Mouse (Mus musculus) right cerebral cortex, postnatal 10 days (tissue): ENCODE data around the gene Ppa2.
A peak's percentile ranks its signal among the peaks of the same experiment; 100 is the strongest.

ENCODE experiments used
- DNase-seq, 2 experiments: peaks; one replicate each; pipeline ENCODE4 v3.0.0; 2021; ENCODE audit warnings: low spot score in 2 of 2

The Ppa2 gene

DNA sequence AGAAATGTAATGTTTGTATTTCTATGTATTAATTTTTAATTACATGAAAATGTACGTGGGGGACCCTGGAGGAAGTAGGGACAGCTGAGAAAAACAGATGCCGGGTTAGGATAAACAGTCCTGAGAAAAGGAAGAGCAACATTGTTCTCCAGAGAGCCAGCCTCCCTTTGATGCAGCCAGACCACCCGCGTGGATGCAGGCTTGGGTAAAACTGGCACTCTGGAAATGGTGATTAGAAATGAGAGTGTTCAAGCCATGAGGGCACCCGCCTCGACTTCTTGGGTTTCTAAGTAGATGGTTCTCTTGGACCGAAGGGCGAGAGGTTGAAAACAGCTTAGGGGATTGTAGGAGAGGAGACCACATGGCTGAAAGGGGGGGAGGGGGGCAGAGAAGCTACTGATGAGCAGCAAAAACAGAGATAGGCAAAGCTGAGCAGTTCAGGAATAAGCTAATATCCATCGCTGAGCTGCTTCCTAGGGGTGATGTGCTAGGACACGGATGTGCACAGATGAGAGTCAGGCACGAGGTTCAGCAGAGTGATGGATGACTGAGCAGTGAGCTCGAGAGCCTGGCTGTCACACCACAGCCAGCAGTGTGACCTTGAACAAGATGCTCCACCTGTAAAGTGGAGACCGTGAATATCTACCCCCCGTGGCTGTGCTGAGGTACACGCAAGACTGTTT is 21.4 kb downstream of the Ppa2 start:
- no peak for DNase-seq

DNA sequence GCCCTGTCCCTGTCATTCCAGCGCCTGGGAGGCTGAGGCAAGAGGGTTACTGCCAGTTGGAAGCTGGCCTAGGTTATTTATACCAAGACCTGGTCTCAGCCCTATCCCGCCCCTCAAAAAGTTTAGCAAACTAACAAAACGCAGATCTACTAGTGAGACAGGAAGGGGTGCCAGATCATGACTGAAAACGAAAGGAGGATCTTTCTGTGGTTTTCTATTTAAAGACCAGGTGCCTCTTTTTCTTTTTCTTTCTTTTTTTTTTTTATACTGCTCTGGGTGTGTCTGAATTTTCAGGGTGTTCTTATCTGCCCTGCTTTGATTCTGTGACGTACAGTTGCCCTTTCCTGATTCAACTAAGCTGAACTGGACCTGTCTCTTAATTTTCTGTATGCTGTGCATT is 22.4 kb downstream of the Ppa2 start:
- no peak for DNase-seq

DNA sequence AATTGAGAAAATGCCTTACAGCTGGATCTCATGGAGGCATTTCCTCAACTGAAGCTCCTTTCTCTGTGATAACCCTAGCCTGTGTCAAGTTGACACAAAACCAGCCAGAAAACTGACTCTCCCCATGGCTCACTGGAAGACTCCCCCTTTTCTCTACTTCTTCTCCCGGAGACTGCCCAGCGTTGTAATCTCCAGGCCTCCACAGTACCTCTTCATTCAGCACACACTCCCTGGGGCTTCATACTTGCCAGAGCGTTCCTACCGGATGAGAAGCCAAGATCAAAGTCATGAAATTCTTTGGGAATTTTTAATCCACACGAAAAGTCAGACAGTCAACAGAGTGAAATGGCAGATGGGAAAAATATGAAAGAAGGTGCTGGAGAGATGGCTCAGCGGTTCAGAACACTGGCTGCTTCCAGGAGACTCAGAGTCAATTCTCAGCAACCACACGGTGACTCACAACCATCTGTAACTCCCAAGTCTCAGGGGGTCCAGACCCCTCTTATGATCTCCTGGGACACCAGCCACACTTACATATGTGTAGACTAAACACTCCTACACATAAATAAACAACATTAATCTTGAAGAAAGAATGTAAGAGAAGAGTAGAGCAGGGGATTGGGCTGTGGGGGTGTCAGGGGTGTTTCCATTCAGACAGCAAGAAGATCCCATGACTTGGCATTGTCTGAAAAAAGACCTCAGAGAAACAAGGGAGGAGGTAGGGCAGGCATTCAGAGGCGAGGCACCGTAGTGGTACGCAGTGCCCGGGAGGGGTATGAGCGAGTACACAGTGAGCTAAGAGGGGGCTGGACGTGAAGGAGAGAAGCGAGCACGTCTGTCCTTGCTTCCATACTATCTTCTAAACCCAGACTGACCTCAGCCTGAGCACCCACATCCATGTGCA is 23.6 kb downstream of the Ppa2 start:
- no peak for DNase-seq

DNA sequence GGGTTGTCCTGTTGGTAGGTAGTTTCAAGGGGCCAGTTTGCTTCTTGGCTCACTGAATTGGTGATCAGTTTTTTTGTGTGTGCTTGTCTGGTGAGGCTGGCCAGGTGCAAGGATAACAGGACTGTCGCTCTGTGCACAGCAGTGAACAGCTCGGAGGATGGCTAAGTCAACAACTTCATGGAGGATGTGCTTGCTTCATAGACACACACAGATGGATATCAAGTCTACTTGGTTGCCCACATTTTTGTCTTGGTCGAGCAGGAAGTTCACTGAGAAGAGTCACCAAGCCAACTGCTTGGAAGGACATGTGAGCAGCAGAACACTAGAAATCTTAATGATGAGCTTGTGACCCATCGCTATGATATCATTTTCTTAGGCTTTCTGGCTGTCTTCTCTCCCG is 24.8 kb downstream of the Ppa2 start:
- DNase-seq = no peak

DNA sequence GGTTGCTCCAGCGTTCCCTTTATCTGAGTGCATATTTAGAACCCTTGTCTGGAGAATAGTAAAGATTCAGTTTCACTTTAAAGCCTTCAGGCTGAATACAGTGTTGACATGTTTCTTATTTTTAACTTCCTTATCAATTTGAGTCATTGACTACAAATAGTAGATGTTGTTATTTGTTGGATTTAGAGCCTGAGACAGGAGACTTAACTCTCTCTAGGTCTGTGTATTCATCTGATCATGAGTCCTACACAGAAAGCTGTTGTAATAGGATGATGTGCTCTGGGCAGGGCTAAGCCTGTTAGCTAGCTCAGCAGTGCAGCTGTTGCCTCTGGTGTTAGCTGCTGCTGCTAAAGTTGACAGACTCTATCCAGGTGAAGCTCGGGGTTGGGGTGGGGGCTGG is 25.3 kb downstream of the Ppa2 start:
- no peak for DNase-seq

DNA sequence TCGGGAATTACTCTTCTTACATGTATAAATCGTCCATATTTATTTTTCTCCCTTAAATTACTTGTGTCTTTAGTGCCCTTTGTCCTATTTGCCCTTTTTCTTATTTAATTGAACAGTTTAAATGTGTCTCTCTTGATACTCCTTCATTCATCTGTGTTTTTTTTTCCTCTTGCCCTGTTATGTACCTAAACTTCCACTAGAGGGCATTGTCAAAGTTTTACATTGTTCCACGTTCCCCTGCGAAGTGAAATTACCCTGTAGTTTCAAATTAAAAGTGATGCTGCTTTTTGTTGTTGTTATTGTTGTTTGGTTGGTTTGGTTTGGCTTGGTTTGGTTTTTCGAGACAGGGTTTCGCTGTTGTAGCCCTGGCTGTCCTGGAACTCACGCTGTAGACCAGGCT is 26.5 kb downstream of the Ppa2 start:
- DNase-seq = no peak

DNA sequence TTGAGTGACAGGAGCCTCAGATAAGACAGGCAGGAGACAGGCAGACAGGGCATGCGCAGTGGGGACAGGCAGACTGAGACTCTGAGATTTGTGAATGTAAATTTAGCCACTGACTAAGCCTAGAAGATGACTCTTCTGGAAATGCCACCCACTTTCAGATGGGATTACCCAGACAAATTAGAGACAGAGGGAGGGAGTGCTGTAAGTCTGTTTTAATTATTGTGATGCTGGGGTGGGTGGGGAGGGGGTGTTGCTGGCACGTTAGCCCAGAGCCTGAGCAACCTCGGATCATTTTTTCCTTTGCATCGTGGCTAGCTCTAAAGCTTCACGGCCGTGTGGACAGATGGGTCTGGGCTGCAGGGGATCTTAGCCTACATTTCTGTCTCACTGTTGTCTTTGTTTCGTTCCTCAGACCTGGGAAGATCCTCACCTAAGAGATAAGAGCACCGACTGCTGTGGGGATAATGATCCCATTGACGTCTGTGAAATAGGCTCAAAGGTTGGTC is 29.0 kb downstream of the Ppa2 start:
- DNase-seq = peak; percentile 74 to 78

DNA sequence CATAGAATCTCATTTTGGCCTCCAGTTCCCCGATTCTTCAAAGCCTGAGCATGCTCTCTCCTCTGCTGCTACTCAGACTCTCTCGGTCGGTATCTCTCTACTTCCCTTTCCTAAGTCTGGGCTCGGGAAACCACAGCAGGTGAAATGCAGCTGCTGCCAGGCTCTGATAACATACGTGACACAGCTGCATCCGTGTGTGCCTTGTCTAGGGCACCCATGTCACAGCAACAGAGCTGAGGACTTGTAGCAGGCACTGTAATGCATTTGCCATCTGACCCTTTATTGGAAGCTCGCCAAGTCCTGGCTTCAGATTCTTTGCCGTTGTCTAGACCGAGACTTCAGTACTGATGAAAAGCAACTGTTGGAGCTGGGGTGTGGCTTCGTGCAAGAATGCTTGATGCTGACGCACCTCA is 29.5 kb downstream of the Ppa2 start:
- peak; percentile 57 to 63 for DNase-seq

DNA sequence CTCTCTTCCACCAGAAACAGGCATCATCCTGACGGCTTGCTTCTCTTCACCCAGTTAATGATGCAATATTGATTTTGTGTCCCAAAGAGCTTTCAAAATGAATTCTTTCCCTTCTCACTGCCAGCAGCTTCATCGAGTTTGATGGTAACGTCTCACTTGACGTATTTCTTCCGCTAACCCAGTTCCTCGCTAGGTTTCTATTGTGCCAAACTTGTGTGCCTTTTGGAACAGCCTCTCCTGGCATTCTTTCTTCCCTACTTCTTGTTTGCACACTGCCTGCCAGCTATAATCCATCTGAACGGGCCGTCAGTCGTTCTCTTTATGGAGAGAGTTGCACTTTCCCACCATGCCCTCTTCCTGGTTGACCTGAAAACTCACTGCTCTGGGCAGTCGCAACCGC is 31.2 kb downstream of the Ppa2 start:
- no peak for DNase-seq

DNA sequence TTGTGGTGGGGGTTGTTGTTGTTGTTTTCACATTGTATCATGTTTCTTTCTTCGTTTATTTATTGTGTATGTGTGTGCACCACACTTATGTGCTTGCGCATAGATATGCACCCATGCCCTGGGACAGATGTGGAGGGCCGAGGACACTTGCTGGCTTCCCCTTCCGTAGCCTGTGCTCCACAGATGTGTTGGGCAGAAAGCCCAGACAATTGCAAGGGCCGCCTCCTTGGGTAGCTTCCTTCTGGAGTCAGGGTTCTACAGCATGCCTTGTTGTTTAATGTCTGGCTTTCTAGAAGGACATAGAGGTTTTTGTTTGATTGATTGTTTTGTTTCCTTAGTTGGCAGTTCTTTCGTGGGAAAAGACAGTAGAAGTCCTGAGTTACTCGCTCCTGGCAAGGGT is 37.6 kb downstream of the Ppa2 start:
- no peak for DNase-seq

DNA sequence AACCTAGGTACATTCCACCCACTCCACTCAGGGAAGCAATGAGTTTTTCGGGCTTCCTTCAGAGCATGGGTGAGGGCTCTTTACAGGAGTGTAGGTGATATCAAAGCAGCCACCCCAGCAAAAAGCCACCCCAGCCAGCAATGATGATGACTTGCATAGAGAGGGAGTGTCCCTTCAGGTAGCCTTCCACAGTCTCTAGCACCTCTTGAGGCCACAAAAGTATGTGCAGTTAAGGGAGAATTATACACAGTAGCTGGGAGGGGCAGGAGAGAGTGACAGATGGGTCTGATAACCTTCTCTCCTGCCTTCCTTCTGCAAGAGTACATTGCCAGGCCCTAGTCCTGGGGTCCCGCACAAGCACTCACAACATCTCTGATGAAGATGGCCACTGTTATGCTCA is 38.9 kb downstream of the Ppa2 start:
- no peak for DNase-seq

DNA sequence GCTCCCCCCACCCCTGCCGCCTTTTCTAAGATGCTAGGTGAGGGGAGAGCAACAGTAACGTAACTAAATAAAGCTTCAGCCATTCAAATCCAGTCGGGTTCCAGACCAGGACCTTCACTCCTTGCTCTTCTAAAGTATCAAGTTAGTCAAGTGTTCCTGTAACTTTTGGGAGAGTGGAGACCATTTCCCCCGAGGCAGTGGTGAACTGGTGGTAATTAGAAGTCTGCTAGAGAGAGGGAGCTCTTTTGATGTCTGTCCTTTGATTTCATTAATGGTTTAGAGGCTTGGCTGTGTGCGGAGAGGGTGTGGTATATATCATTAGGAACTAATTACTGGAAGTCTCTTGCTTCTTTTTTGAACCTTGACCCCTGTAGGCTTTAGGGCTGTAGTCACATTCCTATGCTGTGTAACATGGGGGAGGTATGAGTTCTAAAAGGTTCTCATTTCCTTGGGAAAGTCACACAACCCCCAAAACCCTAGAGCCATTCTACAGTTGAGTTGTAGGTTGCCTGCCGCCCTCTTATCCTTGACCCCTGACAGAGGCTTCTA is 47.6 kb downstream of the Ppa2 start:
- no peak for DNase-seq

DNA sequence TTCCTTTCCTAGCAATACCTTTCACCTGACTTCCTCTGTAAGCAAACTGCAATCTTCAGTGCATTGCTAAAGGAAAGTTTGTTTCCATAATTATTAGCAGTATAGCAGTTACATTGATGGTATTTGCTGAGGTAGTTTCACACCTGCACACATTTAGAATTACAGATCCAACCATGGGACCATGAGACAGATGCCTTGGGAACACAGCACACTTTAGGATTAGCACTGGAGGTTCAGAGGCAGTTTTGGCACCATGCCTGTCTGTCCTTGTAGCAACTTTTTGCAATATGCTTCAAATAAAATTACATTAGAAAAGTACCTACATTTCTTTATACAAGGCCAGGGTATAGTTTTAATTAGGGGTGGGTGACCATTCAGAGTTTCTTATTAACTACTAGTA is 48.1 kb downstream of the Ppa2 start:
- no peak for DNase-seq

DNA sequence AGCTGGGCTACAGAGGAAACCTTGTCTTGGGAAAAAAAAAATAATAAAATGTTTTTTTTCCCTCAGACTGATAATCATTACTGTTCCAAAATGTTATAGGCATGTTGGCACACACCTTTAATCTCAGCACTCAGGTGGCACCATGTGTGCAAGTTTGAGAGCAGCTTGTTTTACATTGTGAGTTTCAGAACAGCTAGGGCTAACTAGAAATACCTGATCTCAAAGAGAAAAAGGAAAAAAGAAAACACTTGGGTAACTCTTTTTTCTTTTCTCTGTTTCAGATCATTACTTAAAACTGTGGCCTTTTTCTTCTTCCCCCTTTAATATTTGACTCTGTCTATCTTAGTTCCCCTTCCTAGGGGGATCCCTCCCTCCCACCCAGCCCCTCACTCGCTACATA is 51.5 kb downstream of the Ppa2 start:
- DNase-seq = no peak

DNA sequence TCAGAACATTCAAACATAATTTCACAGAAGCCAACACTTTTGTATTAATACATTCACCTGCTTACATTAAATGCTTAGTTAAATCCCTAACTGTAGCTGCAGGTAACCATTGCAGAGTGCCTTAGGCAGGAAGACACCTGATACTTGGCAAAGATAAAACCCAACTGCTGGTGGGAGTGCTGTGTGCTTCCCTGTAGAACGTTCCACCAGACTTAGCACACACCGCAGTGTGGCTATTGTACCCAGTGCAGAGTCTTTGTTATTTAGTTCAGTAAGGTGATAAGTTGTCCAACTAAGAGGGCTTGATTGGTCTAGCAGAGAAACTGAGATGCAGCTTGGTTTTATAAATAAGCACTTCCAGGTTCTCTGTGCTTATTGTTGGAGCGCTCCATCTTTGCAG is 54.2 kb downstream of the Ppa2 start:
- DNase-seq = no peak

DNA sequence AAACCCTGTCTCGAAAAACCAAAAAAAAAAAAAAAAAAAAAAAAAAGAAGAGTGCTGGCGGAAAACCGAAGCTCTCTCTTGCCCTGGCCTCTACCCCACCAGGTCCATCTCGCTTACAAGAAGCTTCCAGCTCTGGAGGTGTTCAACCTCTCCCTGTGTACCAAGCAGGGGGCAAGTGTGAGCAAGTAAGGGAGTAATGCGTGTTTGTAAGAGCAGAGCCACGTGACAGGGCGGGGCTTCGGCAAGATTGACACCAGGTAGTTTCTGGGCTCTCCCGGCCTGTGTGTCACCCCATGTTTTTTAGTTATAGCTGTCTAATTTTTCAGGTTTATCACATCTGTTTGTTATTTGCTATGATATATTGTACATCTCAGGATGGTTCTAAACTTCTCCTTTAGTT is 56.2 kb downstream of the Ppa2 start:
- DNase-seq = no peak

DNA sequence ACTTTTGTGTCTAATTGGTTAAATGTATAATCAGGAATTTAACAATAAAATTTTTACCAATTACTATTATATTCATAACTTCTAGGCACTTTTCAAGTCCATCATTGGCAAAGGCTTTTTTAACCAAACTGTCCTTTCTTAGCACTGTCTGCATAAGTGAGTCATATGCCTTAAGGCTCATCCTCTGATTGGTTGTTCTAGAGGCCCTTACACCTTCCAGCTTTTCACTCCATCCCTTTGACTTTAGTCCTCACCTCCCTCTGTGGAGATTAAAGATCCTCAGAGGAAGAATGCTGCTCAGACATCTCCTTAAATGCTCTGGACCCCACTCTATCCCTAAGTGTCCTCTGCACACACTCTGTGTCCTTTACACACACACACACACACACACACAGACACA is 68.3 kb downstream of the Ppa2 start:
- no peak for DNase-seq

DNA sequence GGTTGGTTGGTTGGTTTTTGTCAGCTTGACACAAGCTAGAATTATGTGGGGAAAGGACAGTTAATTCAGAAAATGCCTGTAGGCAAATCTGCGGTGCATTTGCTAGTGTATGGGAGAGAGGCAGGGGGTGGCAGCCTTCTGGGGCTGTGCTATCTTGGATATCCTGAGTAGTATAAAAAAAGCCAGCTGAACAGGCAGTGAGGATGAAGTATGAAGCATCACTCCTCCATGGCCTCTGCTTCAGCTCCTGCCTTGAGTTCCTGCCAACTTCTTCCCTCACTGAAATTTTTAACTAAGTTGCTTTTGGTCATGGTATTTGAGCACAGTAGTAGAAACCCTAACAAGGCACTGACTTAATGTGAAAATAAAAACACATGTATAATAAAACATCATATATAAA is 70.1 kb downstream of the Ppa2 start:
- DNase-seq = peak in 1 of 2 experiments; percentile 29

DNA sequence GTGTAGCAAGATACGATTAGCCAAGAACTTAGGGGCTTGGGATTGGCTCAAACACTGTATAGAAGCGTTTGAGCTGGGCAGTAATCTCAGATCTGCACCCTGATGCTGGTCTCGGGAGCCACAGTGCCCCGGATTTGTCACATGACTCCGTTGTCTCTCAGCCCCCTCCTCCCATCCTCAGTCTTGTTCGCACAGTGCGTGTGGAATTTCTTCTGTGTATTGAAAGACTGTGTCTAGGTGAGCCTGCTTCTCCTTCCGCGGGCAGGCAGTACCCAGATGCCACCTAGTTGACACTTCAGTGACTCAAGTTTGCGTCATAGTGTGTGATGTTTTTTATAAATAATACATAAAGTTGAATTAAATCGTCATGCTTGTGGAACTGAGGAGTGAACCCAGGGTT is 71.6 kb downstream of the Ppa2 start:
- DNase-seq = no peak

DNA sequence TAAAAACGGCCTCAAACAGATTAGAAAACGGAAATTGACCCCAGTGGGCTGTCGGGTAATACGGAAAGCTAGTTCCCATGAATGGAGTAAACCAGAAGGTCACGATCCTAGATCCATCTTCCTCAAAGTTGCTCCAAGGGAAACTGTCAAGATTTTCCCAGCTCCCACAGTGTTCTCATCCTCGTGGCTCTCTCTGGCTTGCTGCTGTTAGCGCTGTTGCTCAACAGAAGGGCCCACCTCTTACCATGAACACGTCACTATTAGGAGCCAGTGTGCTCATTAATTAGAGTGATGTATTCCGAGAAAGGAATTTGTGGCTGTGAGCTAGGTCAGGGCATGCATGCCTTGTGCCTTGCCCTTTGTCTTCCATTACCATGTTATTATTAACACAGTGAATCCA is 72.2 kb downstream of the Ppa2 start:
- DNase-seq = no peak

DNA sequence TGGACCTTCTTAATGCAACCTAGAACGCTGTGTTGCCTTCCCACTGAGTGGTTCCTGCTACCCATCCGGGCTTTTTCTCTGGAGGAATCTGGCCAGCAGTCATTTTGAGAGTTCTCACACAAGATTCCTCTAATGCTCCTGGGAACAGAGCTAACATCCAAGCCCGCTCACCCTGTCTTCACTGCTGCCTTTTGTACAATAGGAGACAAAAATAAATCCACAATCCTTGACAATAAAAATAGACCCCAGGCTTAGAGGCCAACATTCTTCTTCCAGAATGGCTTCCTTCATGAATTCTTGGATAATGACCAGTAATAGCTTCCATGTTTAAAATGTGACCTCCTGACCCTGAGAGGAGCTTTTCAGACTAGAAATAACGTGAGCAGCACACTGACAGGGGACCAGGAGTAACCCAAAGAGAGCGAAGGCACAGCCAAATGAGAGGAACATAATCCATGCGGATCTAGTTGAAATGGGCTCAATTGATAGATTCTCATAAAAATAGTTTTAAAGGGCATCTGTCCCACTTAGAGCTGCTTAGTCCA is 74.3 kb downstream of the Ppa2 start:
- no peak for DNase-seq

DNA sequence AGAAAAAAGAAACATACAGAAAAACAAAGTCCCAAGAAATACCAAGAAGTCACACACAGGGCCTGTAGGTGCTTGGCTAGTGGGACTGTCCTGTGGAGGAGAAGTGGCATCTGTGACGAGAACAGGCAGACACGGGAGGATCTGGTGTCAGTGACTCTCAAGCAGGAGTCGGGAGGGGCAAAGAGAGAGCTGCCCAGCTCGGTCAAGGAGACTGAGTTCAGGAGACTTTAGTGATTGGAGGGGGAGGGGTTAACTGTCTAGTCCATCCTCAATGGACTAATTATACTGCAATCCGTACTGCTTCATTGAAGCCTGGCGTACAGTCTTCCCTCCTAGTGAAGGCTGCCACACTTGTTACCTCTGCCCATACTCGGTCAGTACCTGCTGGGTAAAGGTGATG is 77.4 kb downstream of the Ppa2 start:
- DNase-seq = no peak
